Mouse (Mus musculus): ENCODE data around the gene Slc44a5.

GRCm38 (mm10) chr3:154046876-154047275, 73.6 kb downstream of the Slc44a5 start:
- TF ChIP-seq CTCF (IDR thresholded peaks at IDR 0.05) (no peak), POLR2A (IDR thresholded peaks at IDR 0.05; ENCODE audit: insufficient read depth, low read depth, low read length) (no peak)
